Mouse (Mus musculus): ENCODE measurements at regions not wholly inside any gene's neighbourhood (a gene's known extent, or its start where the extent isn't known, plus 50 kb on each side); places are given as distances from the start of the nearest gene placed in this dataset.

DNA sequence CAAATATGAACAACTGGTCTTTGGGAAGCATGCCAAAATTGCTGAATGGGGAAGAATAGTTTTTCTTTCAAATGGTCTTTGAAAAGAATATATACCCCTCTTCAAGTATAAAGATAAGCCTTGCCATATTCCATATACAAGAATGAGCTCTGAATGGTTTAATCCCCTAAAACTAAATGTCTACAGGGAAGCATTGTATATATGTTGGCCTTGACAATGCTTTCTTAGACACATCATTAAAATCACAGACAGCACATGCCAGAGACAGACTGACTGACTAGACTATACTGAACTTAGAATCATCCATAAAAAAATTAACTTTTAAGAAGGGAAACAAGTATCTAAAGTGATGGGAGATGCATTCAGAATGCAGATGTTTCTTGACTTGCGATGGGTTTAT, 1843.8 kb upstream of the 5930422O12Rik start:
- no peak for TF ChIP-seq CTCF (IDR thresholded peaks at IDR 0.05; ENCODE audit: low read depth)
- no peak for TF ChIP-seq EP300 (IDR thresholded peaks at IDR 0.05; ENCODE audit: low read depth)

Measured in liver, postnatal 0 days (tissue).